Comparison of ENCODE assay signal across 13 mouse cellular contexts in genomic region chr7:144134699-144135098, GRCm38 (mm10).
A peak's percentile ranks its signal among the peaks of the same experiment; 100 is the strongest.
DNase-seq lines count a peak whose midpoint lies in the region; ATAC-seq lines count a peak whose summit lies in the region.
"Had no signal": no experiment of that assay in that cellular context is flagged by ENCODE, and none has a peak within 500 bp of the region (broad histone marks: within the 10 kb centered on the region; RNA-seq: fewer than 3 reads in every experiment).

No protein-coding gene starts in this region.

- peaks cover 15% of the 10 kb centered on the region for H3K4me1 ChIP-seq in forebrain, embryonic 16.5 days (replicated peaks; ENCODE audit: control insufficient read depth, insufficient read depth, low read length)
- peaks cover 17% of the 10 kb centered on the region for H3K4me1 ChIP-seq in forebrain, embryonic 10.5 days
- H3K4me1 ChIP-seq: heart, embryonic 13.5 days; megakaryocyte, embryonic 14.5 days had no signal

- H3K4me2 ChIP-seq in forebrain, embryonic 16.5 days (ENCODE audit: low read length) = no peak overlapping the region
- H3K4me2 ChIP-seq: heart, embryonic 13.5 days; lung, embryonic 14.5 days had no signal

- H3K9ac ChIP-seq in forebrain, embryonic 16.5 days (replicated peaks; ENCODE audit: low read depth, low read length) = no peak overlapping the region
- H3K9ac ChIP-seq: heart, embryonic 13.5 days; lung, embryonic 14.5 days had no signal

- 85% methylated on average over 11 of the region's 11 CpGs for WGBS in forebrain, embryonic 16.5 days
- 93% methylated on average over 11 of the region's 11 CpGs for WGBS in forebrain, embryonic 10.5 days

- H3K27ac ChIP-seq in forebrain, embryonic 16.5 days (ENCODE audit: low read length) = no peak overlapping the region
- H3K27ac ChIP-seq in forebrain, embryonic 10.5 days = no peak overlapping the region
- H3K27ac ChIP-seq: heart, embryonic 13.5 days had no signal

- 0 out of 2 replicates have a peak, but pooled peaks have one; percentile 19 for ATAC-seq in forebrain, embryonic 16.5 days
- ATAC-seq: intestine, postnatal 0 days had no signal

- DNase-seq in forebrain, embryonic 10.5 days (ENCODE audit: extremely low spot score, low spot score) = no peak
- DNase-seq in left cerebral cortex, postnatal 14 days (ENCODE audit: low spot score in 2 of 2) = peak; percentile 42 to 60
- DNase-seq in left cerebral cortex, postnatal 4 days = no peak
- DNase-seq in layer of hippocampus, postnatal 25 days (ENCODE audit: extremely low spot score in 1 of 2, low spot score in 1 of 2) = peak; percentile 13 to 23
- peak; percentile 39 to 40 for DNase-seq in right cerebral cortex, postnatal 36 days (ENCODE audit: low spot score in 2 of 2)
- DNase-seq in kidney, postnatal 10 days = no peak
- DNase-seq: heart, postnatal 4 days; kidney, postnatal 14 days; lung, embryonic 14.5 days had no signal

- no peaks in the 10 kb centered on the region for H3K9me3 ChIP-seq in forebrain, embryonic 16.5 days (ENCODE audit: control insufficient read depth, low read length)
- no peaks in the 10 kb centered on the region for H3K9me3 ChIP-seq in forebrain, embryonic 10.5 days
- H3K9me3 ChIP-seq: heart, embryonic 13.5 days; megakaryocyte, embryonic 14.5 days had no signal

- H3K27me3 ChIP-seq in forebrain, embryonic 16.5 days (replicated peaks; ENCODE audit: control insufficient read depth, insufficient read depth, low read length) = no peaks in the 10 kb centered on the region
- no peaks in the 10 kb centered on the region for H3K27me3 ChIP-seq in forebrain, embryonic 10.5 days (ENCODE audit: poor library complexity, severe bottlenecking)

- intact Hi-C loops in left cerebral cortex, postnatal 14 days (cut with DNase I) = loop anchor here (5.0 kb wide), 1 partner anchor 43 kb away; no protein-coding TSS in a partner anchor
- intact Hi-C loops in left cerebral cortex, postnatal 4 days (cut with DNase I) = no loop called here

- no peak overlapping the region for H3K4me3 ChIP-seq in forebrain, embryonic 16.5 days (replicated peaks; ENCODE audit: low read length)
- no peak overlapping the region for H3K4me3 ChIP-seq in forebrain, embryonic 10.5 days
- H3K4me3 ChIP-seq: heart, embryonic 13.5 days; megakaryocyte, embryonic 14.5 days had no signal

- no peaks in the 10 kb centered on the region for H3K36me3 ChIP-seq in forebrain, embryonic 16.5 days (ENCODE audit: control insufficient read depth, insufficient read depth)
- no peaks in the 10 kb centered on the region for H3K36me3 ChIP-seq in forebrain, embryonic 10.5 days (replicated peaks)
- H3K36me3 ChIP-seq: heart, embryonic 13.5 days had no signal

Comparison
In these comparisons a context has a peak if more than half of its experiments do, and no peak if none do; other contexts are left out.
1. DNase-seq: peak in left cerebral cortex, postnatal 14 days (2 of 2), layer of hippocampus, postnatal 25 days (2 of 2) and right cerebral cortex, postnatal 36 days (2 of 2); none in forebrain, embryonic 10.5 days (single experiment), left cerebral cortex, postnatal 4 days (single experiment) and kidney, postnatal 10 days (single experiment).